Mouse (Mus musculus) myocyte (in vitro differentiated cells): ENCODE measurements around the gene Acly. TPM values are rescaled to one million over a fixed set of nuclear protein-coding genes. Genes with fewer than 3 reads are reported as not detected.

Experiments used
- H3K27me3 ChIP-seq: one replicate; pipeline ENCODE4 v1.6.1; 2011; ENCODE audit not compliant: control insufficient read depth, insufficient read depth, insufficient read length
- H3K36me3 ChIP-seq: one replicate; pipeline ENCODE4 v1.6.1; 2011; ENCODE audit not compliant: control insufficient read depth, insufficient read depth
- H3K4me2 ChIP-seq: one replicate; pipeline ENCODE4 v1.6.1; 2011; ENCODE audit warnings: low read depth, control low read depth
- H3K4me3 ChIP-seq: one replicate; pipeline ENCODE4 v1.5.1; 2011; ENCODE audit warnings: mild to moderate bottlenecking, control low read depth, moderate library complexity
- H3K79me2 ChIP-seq: one replicate; pipeline ENCODE4 v1.6.1; 2011; ENCODE audit not compliant: control insufficient read depth, insufficient read depth
- H3ac ChIP-seq: one replicate; pipeline ENCODE4 v1.6.1; 2011; ENCODE audit not compliant: control insufficient read depth, insufficient read length
- CEBPB ChIP-seq: IDR thresholded peaks from 2 replicates; pipeline ENCODE4 v1.6.1; 2011; ENCODE audit warnings: mild to moderate bottlenecking, moderate library complexity; ENCODE audit not compliant: poor library complexity, insufficient read depth, severe bottlenecking
- E2F4 ChIP-seq: IDR thresholded peaks from one replicate; pipeline ENCODE4 v1.6.1; 2011; ENCODE audit warnings: mild to moderate bottlenecking, control low read depth, moderate library complexity; ENCODE audit not compliant: insufficient read depth
- MAX ChIP-seq: IDR thresholded peaks from one replicate; pipeline ENCODE4 v1.6.1; 2011; ENCODE audit warnings: low read depth, mild to moderate bottlenecking, control low read depth
- MYOD1 ChIP-seq, 3 experiments: IDR thresholded peaks; one replicate each; pipeline ENCODE4 v1.6.1; 2011; ENCODE audit warnings: control low read depth in 2 of 3, low read depth in 2 of 3, mild to moderate bottlenecking in 2 of 3, moderate library complexity in 1 of 3; ENCODE audit not compliant: insufficient read length in 2 of 3, control insufficient read depth in 1 of 3
- MYOG ChIP-seq, 3 experiments: IDR thresholded peaks; one replicate each; pipeline ENCODE4 v1.6.1; 2011; ENCODE audit warnings: control low read depth in 2 of 3, low read depth in 2 of 3, mild to moderate bottlenecking in 2 of 3; ENCODE audit not compliant: insufficient read length in 2 of 3, control insufficient read depth in 1 of 3, insufficient read depth in 1 of 3
- POLR2A ChIP-seq: IDR thresholded peaks from one replicate; pipeline ENCODE4 v1.6.1; 2011; ENCODE audit warnings: low read depth, mild to moderate bottlenecking, control low read depth, moderate library complexity; ENCODE audit not compliant: insufficient read length
- POLR2AphosphoS2 ChIP-seq: IDR thresholded peaks from one replicate; pipeline ENCODE4 v1.6.1; 2011; ENCODE audit warnings: low read depth, control low read depth; ENCODE audit not compliant: insufficient read length
- REST ChIP-seq: IDR thresholded peaks from one replicate; pipeline ENCODE4 v1.6.1; 2011; ENCODE audit warnings: mild to moderate bottlenecking, control low read depth, moderate library complexity; ENCODE audit not compliant: insufficient read depth, insufficient read length
- SRF ChIP-seq: IDR thresholded peaks from one replicate; pipeline ENCODE4 v1.6.1; 2011; ENCODE audit warnings: low read depth; ENCODE audit not compliant: control insufficient read depth, insufficient read length
- TCF12 ChIP-seq: IDR thresholded peaks from one replicate; pipeline ENCODE4 v1.6.1; 2011; ENCODE audit warnings: mild to moderate bottlenecking, control low read depth; ENCODE audit not compliant: poor library complexity, insufficient read depth, severe bottlenecking
- TCF3 ChIP-seq: IDR thresholded peaks from one replicate; pipeline ENCODE4 v1.6.1; 2011; ENCODE audit warnings: low read depth, control low read depth; ENCODE audit not compliant: insufficient read length
- USF1 ChIP-seq: IDR thresholded peaks from one replicate; pipeline ENCODE4 v1.6.1; 2011; ENCODE audit warnings: low read depth, mild to moderate bottlenecking, control low read depth, moderate library complexity
- polyA plus RNA-seq: library from polyadenylated mRNA; unstranded; fragments of >200 nt; fragmentation: generic; extraction: Trizol; gene quantifications from one replicate; pipeline ENCODE4 v1.2.1, GENCODE M21; 2012; ENCODE audit warnings: missing spikeins

Acly gene
- polyA plus RNA-seq, 1 experiment = 95.5 TPM

DNA sequence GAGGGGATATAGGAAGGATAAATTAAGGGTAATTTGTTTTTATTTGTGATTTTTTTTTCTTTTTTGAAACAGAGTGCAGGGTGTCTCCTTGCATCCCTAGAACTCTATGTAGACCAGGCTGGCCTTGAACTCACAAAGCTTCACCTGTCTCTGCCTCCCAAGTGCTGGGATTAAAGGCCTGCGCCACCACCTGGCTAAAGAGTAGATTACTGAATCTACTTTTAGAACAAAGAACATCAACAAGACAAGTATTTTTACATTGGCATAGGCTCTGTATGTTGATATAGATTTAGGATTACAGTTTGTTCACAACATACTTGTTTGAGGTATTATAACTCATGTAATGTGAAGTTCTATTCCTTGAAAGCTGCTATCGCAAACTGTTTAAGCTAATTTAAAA, 17.2 kb downstream of the Acly start:
- TF ChIP-seq SRF (no peak), USF1 (no peak), E2F4 (no peak), TCF3 (no peak), MYOG (IDR thresholded peaks at IDR 0.05; ENCODE audit: control insufficient read depth in 1 of 3, insufficient read depth in 1 of 3, insufficient read length in 2 of 3, low read depth in 2 of 3) (no peak)
- H3ac ChIP-seq = no peak overlapping the region
- no peak overlapping the region for H3K4me3 ChIP-seq
- H3K79me2 ChIP-seq = no peaks in the 10 kb centered on the region
- H3K27me3 ChIP-seq = no peaks in the 10 kb centered on the region
- no peak overlapping the region for H3K4me2 ChIP-seq
- peaks cover 83% of the 10 kb centered on the region for H3K36me3 ChIP-seq

DNA sequence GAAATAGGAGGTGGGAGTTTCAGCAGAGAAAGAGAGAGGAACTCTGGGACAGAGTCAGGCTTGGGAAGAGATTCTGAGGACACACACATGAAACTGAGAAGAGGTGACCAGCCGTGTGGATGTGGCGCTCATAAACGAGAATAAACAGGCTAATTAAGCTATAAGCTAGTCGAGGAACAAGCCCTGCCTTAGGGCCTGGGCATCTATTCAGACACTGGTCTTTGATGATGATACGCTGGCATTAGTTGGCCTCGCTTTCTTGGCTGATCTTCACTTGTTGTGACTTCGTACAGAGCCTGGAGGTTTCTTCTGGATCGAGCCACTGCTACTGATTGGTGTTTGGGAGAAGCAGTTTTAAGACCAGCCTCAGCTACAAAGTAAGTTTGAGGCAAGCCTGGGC, 21.8 kb downstream of the Acly start:
- no peak overlapping the region for H3ac ChIP-seq
- H3K4me3 ChIP-seq = no peak overlapping the region
- no peaks in the 10 kb centered on the region for H3K27me3 ChIP-seq
- H3K4me2 ChIP-seq = no peak overlapping the region
- H3K36me3 ChIP-seq = peaks cover 58% of the 10 kb centered on the region
- no peaks in the 10 kb centered on the region for H3K79me2 ChIP-seq
- TF ChIP-seq E2F4 (no peak), POLR2A (no peak), MYOG (IDR thresholded peaks at IDR 0.05; ENCODE audit: control insufficient read depth in 1 of 3, insufficient read depth in 1 of 3, insufficient read length in 2 of 3, low read depth in 2 of 3) (no peak), REST (no peak), MYOD1 (IDR thresholded peaks at IDR 0.05; ENCODE audit: control insufficient read depth in 1 of 3, insufficient read length in 2 of 3, low read depth in 2 of 3) (no peak), CEBPB (no peak), MAX (no peak), SRF (no peak), POLR2AphosphoS2 (no peak), USF1 (no peak), TCF12 (no peak), TCF3 (no peak)

DNA sequence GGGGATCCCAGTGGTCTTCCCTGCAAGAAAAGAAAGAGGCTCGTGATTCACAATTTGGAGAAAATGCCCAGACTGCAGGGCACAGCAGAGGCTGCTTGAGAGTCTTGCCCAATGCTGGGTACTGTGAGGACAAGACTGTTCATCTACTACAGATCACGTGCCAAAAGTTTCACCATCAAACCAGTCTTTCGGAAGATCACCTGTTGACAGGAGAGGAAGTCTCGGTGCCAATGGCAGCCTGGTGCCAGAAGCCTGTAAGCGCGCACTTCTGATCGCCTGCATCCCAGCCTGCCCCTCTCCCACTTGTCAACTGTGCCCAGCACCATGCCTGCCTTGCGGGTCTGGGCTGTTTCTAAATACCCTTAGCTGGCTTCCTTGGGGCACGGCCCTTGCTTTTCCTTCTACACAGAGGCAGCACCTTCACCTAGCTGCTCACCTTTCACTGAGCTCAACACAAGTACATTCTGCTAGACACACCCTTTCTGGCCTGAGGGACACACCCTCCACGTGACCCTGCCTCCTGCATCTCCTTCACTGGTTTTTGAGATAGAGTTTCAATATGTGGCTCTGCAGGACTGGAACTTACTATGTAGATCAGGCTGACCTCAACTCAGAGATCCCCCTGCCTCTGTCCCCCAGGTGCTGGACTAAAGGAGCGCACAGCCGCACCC, 22.7 kb downstream of the Acly start:
- no peak overlapping the region for H3K4me2 ChIP-seq
- TF ChIP-seq TCF3 (no peak), USF1 (no peak)
- H3K36me3 ChIP-seq = peaks cover 57% of the 10 kb centered on the region
- no peaks in the 10 kb centered on the region for H3K79me2 ChIP-seq
- no peak overlapping the region for H3ac ChIP-seq
- H3K27me3 ChIP-seq = no peaks in the 10 kb centered on the region
- no peak overlapping the region for H3K4me3 ChIP-seq

DNA sequence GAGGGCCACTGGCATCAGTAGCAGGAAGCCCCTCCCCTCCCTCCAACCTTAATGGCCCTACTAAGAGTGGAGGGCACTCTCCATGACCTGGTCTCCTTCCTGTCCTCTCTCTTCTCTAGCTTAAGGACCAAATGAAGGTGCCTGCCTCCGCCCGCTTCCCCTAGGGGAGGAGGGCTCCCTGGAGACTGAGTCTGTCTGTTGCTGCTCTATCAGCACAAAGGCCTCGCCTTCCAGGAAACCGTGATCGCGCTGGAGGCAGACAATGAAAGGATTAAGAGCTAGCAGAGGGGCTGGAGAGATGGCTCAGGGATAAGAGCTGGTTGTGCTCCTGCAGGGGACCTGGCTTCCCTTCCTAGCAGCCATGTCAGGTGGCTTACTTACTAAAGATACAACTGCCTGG, 26.5 kb downstream of the Acly start:
- Histone ChIP-seq H3K4me2 (no peak overlapping the region), H3K4me3 (no peak overlapping the region), H3K36me3 (peaks cover 54% of the 10 kb centered on the region), H3ac (no peak overlapping the region), H3K27me3 (no peaks in the 10 kb centered on the region), H3K79me2 (no peaks in the 10 kb centered on the region)
- TF ChIP-seq TCF3 (no peak), MYOD1 (IDR thresholded peaks at IDR 0.05; ENCODE audit: control insufficient read depth in 1 of 3, insufficient read length in 2 of 3, low read depth in 2 of 3) (no peak), MYOG (IDR thresholded peaks at IDR 0.05; ENCODE audit: control insufficient read depth in 1 of 3, insufficient read depth in 1 of 3, insufficient read length in 2 of 3, low read depth in 2 of 3) (no peak), CEBPB (no peak), MAX (no peak), POLR2A (no peak), REST (no peak), E2F4 (no peak), POLR2AphosphoS2 (no peak), TCF12 (no peak), USF1 (no peak), SRF (no peak)

DNA sequence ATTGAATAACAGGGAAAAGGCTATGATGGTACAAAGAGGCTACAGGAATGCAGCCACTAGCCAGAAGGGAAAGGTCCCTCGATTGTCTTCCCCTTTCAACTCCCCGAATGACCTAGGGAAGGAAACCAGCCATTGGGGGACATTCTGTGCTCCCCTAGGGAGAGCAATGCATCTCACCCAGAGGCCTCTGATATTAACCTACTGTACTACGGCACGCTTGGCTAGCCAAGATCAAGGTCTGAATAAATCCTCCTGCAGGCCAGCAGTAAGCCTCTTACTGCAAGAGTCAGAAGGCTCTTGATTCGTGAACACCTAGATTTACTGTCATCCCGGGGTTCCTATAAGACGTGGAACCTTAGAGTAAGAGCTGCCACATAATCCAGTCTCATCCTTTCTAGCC, 27.1 kb downstream of the Acly start:
- Histone ChIP-seq H3K79me2 (no peaks in the 10 kb centered on the region), H3K4me2 (no peak overlapping the region), H3K4me3 (no peak overlapping the region), H3K36me3 (peaks cover 55% of the 10 kb centered on the region), H3ac (no peak overlapping the region), H3K27me3 (no peaks in the 10 kb centered on the region)
- no peak for TF ChIP-seq POLR2A
